Mouse (Mus musculus) kidney, postnatal 10 days (tissue): ENCODE measurements around the gene Serpinb1a.

Experiments used
- DNase-seq: peaks from one replicate; pipeline ENCODE4 v3.0.0; 2021; ENCODE audit warnings: mixed read lengths

The Serpinb1a gene

DNA sequence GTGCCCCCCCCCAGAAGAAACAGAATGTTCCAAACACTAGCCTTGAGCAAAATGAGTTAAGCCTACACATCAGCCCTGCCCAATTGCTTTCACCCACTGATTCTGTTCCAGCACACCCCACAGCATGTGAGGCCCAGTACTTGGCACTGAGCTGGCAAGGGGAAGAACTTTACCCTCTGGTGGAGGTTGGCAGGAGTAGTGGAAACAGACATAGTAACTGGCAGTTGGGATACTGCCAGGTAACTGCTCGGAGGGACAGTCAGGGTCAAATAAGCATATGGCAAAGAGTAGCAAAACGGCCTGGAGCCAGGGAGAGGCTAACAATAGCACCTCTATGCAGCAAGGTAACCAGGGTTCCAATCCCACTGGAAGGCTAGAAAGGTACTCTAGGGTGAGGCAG lies 56.4 kb downstream of the Serpinb1a start:
- peak; percentile 68 for DNase-seq
